In genomic region chr4:41124180-41124951, GRCm38 (mm10) we compare ENCODE assay signal across 7 mouse cellular contexts. TPM values are rescaled to one million over a fixed set of nuclear protein-coding genes. Genes with fewer than 3 reads are reported as not detected.
DNase-seq lines count a peak whose midpoint lies in the region; ATAC-seq lines count a peak whose summit lies in the region.

Nol6 (minus strand) TSS chr4:41124455.

- 4% methylated on average over 28 of the region's 29 CpGs for WGBS in embryonic facial prominence, embryonic 12.5 days
- WGBS in limb, embryonic 11.5 days, result 2% methylated on average over 29 of the region's 29 CpGs
- 2% methylated on average over 29 of the region's 29 CpGs for WGBS in midbrain, embryonic 14.5 days

- H3K4me3 ChIP-seq in embryonic facial prominence, embryonic 12.5 days, result peak within 1 kb of the TSS; percentile 70
- H3K4me3 ChIP-seq in limb, embryonic 11.5 days (ENCODE audit: low read depth, low read length), result peak within 1 kb of the TSS; percentile 66
- peak within 1 kb of the TSS; percentile 66 for H3K4me3 ChIP-seq in midbrain, embryonic 14.5 days (replicated peaks; ENCODE audit: low read depth, low read length)

- peak; percentile 99 for ATAC-seq in embryonic facial prominence, embryonic 12.5 days (ENCODE audit: insufficient number of reproducible peaks, insufficient read depth, low FRiP score, low TSS enrichment)
- peak; percentile 99 for ATAC-seq in limb, embryonic 11.5 days (ENCODE audit: insufficient number of reproducible peaks, low FRiP score, low TSS enrichment, low read depth)
- peak; percentile 100 for ATAC-seq in midbrain, embryonic 14.5 days (ENCODE audit: low FRiP score, low TSS enrichment)

- H3K4me2 ChIP-seq in embryonic facial prominence, embryonic 12.5 days (replicated peaks), result peak within 1 kb of the TSS; percentile 87
- H3K4me2 ChIP-seq in limb, embryonic 11.5 days (ENCODE audit: low read depth, severe bottlenecking), result peak within 1 kb of the TSS; percentile 78
- peak within 1 kb of the TSS; percentile 88 for H3K4me2 ChIP-seq in midbrain, embryonic 14.5 days (ENCODE audit: low read length)

- no peaks in the 10 kb centered on the region for H3K27me3 ChIP-seq in embryonic facial prominence, embryonic 12.5 days
- H3K27me3 ChIP-seq in limb, embryonic 11.5 days (ENCODE audit: control insufficient read depth, insufficient read depth, low read length), result no peaks in the 10 kb centered on the region
- H3K27me3 ChIP-seq in midbrain, embryonic 14.5 days (ENCODE audit: control insufficient read depth, insufficient read depth, low read length), result no peaks in the 10 kb centered on the region

- H3K9me3 ChIP-seq in embryonic facial prominence, embryonic 12.5 days, result no peaks in the 10 kb centered on the region
- H3K9me3 ChIP-seq in limb, embryonic 11.5 days (ENCODE audit: control insufficient read depth, low read length), result no peaks in the 10 kb centered on the region
- no peaks in the 10 kb centered on the region for H3K9me3 ChIP-seq in midbrain, embryonic 14.5 days (ENCODE audit: control insufficient read depth, low read length)

- no peak within 1 kb of the TSS for H3K27ac ChIP-seq in embryonic facial prominence, embryonic 12.5 days
- no peak within 1 kb of the TSS for H3K27ac ChIP-seq in limb, embryonic 11.5 days (replicated peaks; ENCODE audit: low read depth, low read length)
- H3K27ac ChIP-seq in midbrain, embryonic 14.5 days (replicated peaks; ENCODE audit: low read depth, low read length), result peak within 1 kb of the TSS; percentile 45; the same call in 1 of the 2 replicates

- peaks cover 8% of the 10 kb centered on the region for H3K4me1 ChIP-seq in embryonic facial prominence, embryonic 12.5 days
- H3K4me1 ChIP-seq in limb, embryonic 11.5 days (ENCODE audit: control insufficient read depth, insufficient read depth, low read length), result peaks cover 3% of the 10 kb centered on the region; the same call in 1 of the 2 replicates
- peaks cover 8% of the 10 kb centered on the region; the same call in 1 of the 2 replicates for H3K4me1 ChIP-seq in midbrain, embryonic 14.5 days (ENCODE audit: control insufficient read depth, insufficient read depth, low read length)

- peaks cover 35% of the 10 kb centered on the region for H3K36me3 ChIP-seq in embryonic facial prominence, embryonic 12.5 days
- H3K36me3 ChIP-seq in limb, embryonic 11.5 days (ENCODE audit: control insufficient read depth, insufficient read depth, low read length), result peaks cover 14% of the 10 kb centered on the region; the same call in 1 of the 2 replicates
- peaks cover 32% of the 10 kb centered on the region for H3K36me3 ChIP-seq in midbrain, embryonic 14.5 days (ENCODE audit: control insufficient read depth, insufficient read depth, low read length)

- H3K9ac ChIP-seq in embryonic facial prominence, embryonic 12.5 days, result peak within 1 kb of the TSS; percentile 51
- H3K9ac ChIP-seq in limb, embryonic 11.5 days (ENCODE audit: low read length), result peak within 1 kb of the TSS; percentile 57
- peak within 1 kb of the TSS; percentile 60 for H3K9ac ChIP-seq in midbrain, embryonic 14.5 days (replicated peaks; ENCODE audit: low read length)

- peak; percentile 93 for DNase-seq in adrenal gland, postnatal 25 days
- peak; percentile 100 for DNase-seq in heart, adult 11 months
- peak; percentile 96 for DNase-seq in kidney, adult 18-20 months
- DNase-seq in limb, embryonic 11.5 days (ENCODE audit: low spot score), result peak; percentile 98
- peak; percentile 99 for DNase-seq in midbrain, embryonic 14.5 days
- DNase-seq in spleen, adult 18-20 months, result peak; percentile 89 to 91

RNA-seq across cellular contexts. Expression of gene Nol6, which starts in this region (rescaled TPM):
- total RNA-seq in adrenal gland, postnatal 25 days (2021), result 56.1 and 57.0 TPM in 2 replicates
- polyA plus RNA-seq in embryonic facial prominence, embryonic 12.5 days (2016; fragmentation: Nextera tagmentation; extraction: Ambion mirVana), result 29.6 and 30.2 TPM in 2 replicates
- polyA plus RNA-seq in limb, embryonic 11.5 days (2014; fragmentation: Nextera tagmentation; extraction: Ambion mirVana), result 27.1 and 28.4 TPM in 2 replicates
- 35.7 and 38.1 TPM in 2 replicates for polyA plus RNA-seq in midbrain, embryonic 14.5 days (2014; fragmentation: Nextera tagmentation; extraction: Ambion mirVana)
